Mouse (Mus musculus) gastrocnemius, postnatal 25 days (tissue): Measurements from ENCODE around the gene Kif2b. TPM values are rescaled to one million over a fixed set of nuclear protein-coding genes. Genes with fewer than 3 reads are reported as not detected.

Source experiments
- DNase-seq: peaks from one replicate; pipeline ENCODE4 v3.0.0; 2022
- long read RNA-seq, 2 experiments: library from polyadenylated mRNA; stranded (forward); transcript quantifications; one replicate each; pipeline ENCODE4 v2.0.0; 2021
- total RNA-seq, 2 experiments: library from RNA; stranded (reverse); gene quantifications; 1 replicate in 1 of 2; 2 replicates in 1 of 2; pipeline ENCODE4 v1.2.3; 2021

The Kif2b gene
- total RNA-seq, result not detected
- long read RNA-seq, experiment 1, result 0 reads
- long read RNA-seq, experiment 2, result 0 reads

GRCm38 (mm10) chr11:91577317-91577716, at the start of gene Kif2b:
Gene Kif2b (minus strand): TSS chr11:91577558.
- no peak for DNase-seq

GRCm38 (mm10) chr11:91593088-91593487, 15.7 kb upstream of the Kif2b start:
- DNase-seq, result no peak

DNA sequence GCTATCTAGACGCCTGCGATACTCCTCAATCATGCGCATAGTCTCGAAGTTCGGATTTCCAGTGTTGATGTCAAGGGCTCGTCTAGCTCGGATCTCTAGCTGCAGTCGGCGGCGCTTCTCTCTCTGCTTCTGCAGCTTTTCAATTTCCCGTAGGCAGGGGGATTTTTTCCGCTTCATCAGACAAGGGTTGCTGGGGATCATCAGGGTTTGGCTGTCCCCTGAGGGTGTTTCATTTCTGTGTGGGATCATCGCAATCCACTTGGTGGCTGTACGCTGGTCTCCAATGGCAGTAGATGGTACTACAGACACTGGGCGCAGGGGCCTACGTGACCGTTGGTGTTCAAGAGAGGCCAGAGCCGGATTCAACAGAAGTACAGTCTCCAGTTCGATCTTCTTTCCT, 502 bp downstream of the Kif2b start:
- no peak for DNase-seq

GRCm38 (mm10) chr11:91575406-91575805, 2.0 kb downstream of the Kif2b start:
- DNase-seq, result no peak

- DNase-seq, result no peak
These were observed 2.9 kb downstream of the Kif2b start for GRCm38 (mm10) chr11:91574477-91574876.

DNA sequence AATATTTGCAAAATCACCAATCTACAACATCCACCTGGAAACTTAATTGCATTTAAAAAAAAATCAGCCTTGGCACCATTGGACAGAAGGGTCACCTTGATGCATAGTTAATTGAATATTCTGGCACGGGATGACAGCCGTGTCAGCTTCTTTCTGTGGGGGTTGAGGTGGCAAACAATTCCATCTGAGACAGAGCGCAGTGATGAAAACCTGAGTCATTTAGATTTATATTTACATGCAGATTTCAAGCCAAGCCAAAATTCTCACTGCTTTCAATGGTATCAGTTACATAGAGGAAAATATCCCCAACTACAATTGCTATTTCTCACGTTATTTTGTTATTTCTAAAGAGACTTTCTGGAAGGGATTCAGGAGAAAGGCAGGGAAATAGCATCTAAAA, 46.6 kb downstream of the Kif2b start:
- DNase-seq, result no peak
